Comparison of ENCODE assay signal across 20 mouse cellular contexts in genomic region chr3:153783928-153784570, GRCm38 (mm10). TPM values are rescaled to one million over a fixed set of nuclear protein-coding genes. Genes with fewer than 3 reads are reported as not detected.
A peak's percentile ranks its signal among the peaks of the same experiment; 100 is the strongest.
DNase-seq lines count a peak whose midpoint lies in the region; ATAC-seq lines count a peak whose summit lies in the region.
"Had no signal": no experiment of that assay in that cellular context is flagged by ENCODE, and none has a peak within 500 bp of the region (broad histone marks: within the 10 kb centered on the region; RNA-seq: fewer than 3 reads in every experiment).

No protein-coding gene starts in this region.

- H3K9ac ChIP-seq in kidney, embryonic 16.5 days (replicated peaks; ENCODE audit: low read length), result no peak overlapping the region
- H3K9ac ChIP-seq in midbrain, embryonic 11.5 days (ENCODE audit: low read length), result no peak overlapping the region
- H3K9ac ChIP-seq: embryonic facial prominence, embryonic 12.5 days; hindbrain, embryonic 13.5 days; liver, postnatal 0 days had no signal

- H3K9me3 ChIP-seq in kidney, embryonic 16.5 days (ENCODE audit: low read length), result no peaks in the 10 kb centered on the region
- no peaks in the 10 kb centered on the region for H3K9me3 ChIP-seq in midbrain, embryonic 11.5 days (ENCODE audit: control insufficient read depth, low read length)
- H3K9me3 ChIP-seq: embryonic facial prominence, embryonic 12.5 days; hindbrain, embryonic 13.5 days had no signal

- H3K4me1 ChIP-seq in kidney, embryonic 16.5 days (ENCODE audit: insufficient read depth, low read length), result peaks cover 27% of the 10 kb centered on the region
- H3K4me1 ChIP-seq in midbrain, embryonic 11.5 days (ENCODE audit: control insufficient read depth, insufficient read depth, low read length), result 0 out of 2 replicates have a peak, but pooled peaks cover 2% of the 10 kb centered on the region

- H3K27ac ChIP-seq in kidney, embryonic 16.5 days (ENCODE audit: low read length), result peak overlapping the region; percentile 68
- H3K27ac ChIP-seq in midbrain, embryonic 11.5 days (ENCODE audit: low read depth, low read length), result no peak overlapping the region
- H3K27ac ChIP-seq: embryonic facial prominence, embryonic 12.5 days; hindbrain, embryonic 13.5 days had no signal

- H3K27me3 ChIP-seq in kidney, embryonic 16.5 days (ENCODE audit: insufficient read depth, low read length), result no peaks in the 10 kb centered on the region
- H3K27me3 ChIP-seq in midbrain, embryonic 11.5 days (ENCODE audit: control insufficient read depth, insufficient read depth, low read length), result no peaks in the 10 kb centered on the region
- H3K27me3 ChIP-seq: embryonic facial prominence, embryonic 12.5 days; hindbrain, embryonic 13.5 days; Patski had no signal

- DNase-seq in kidney, adult 9 months, result no peak
- peak; percentile 53 for DNase-seq in retina, postnatal 1 day
- no peak for DNase-seq in retina, embryonic 14.5 days (ENCODE audit: low spot score)
- DNase-seq in retina, postnatal 7 days (ENCODE audit: low read depth, low spot score), result peak; percentile 19
- no peak for DNase-seq in urinary bladder, postnatal 4 days (ENCODE audit: low spot score in 2 of 2)
- no peak for DNase-seq in midbrain, embryonic 11.5 days (ENCODE audit: low spot score, missing footprints)
- DNase-seq: adrenal gland, postnatal 14 days; cerebellum, adult 2 months; kidney, postnatal 36 days; liver, postnatal 0 days; right cerebral cortex, postnatal 14 days; thymus, postnatal 4 days had no signal

- WGBS in kidney, embryonic 16.5 days, result 34% methylated on average over 8 of the region's 8 CpGs
- 73% methylated on average over 8 of the region's 8 CpGs for WGBS in midbrain, embryonic 11.5 days

- no peak overlapping the region for H3K4me3 ChIP-seq in kidney, embryonic 16.5 days (ENCODE audit: low read length)
- H3K4me3 ChIP-seq in midbrain, embryonic 11.5 days (ENCODE audit: low read depth, low read length), result no peak overlapping the region
- H3K4me3 ChIP-seq: embryonic facial prominence, embryonic 12.5 days; hindbrain, embryonic 13.5 days had no signal

- ATAC-seq in kidney, embryonic 16.5 days (ENCODE audit: low FRiP score, low TSS enrichment), result peak; percentile 85
- ATAC-seq in midbrain, embryonic 11.5 days (ENCODE audit: low FRiP score), result no peak
- ATAC-seq: activated CD4-positive, CD25-positive, alpha-beta regulatory T cell, adult 4 months; forebrain, embryonic 16.5 days; liver, postnatal 0 days; Patski had no signal

- no peaks in the 10 kb centered on the region for H3K36me3 ChIP-seq in kidney, embryonic 16.5 days (ENCODE audit: insufficient read depth, low read length)
- no peaks in the 10 kb centered on the region for H3K36me3 ChIP-seq in midbrain, embryonic 11.5 days (ENCODE audit: control insufficient read depth, insufficient read depth, low read length)
- H3K36me3 ChIP-seq: embryonic facial prominence, embryonic 12.5 days; hindbrain, embryonic 13.5 days had no signal

- peak overlapping the region; percentile 8; the same call in 1 of the 2 replicates for H3K4me2 ChIP-seq in kidney, embryonic 16.5 days (replicated peaks; ENCODE audit: low read depth, low read length)
- no peak overlapping the region for H3K4me2 ChIP-seq in midbrain, embryonic 11.5 days
- H3K4me2 ChIP-seq: embryonic facial prominence, embryonic 12.5 days; hindbrain, embryonic 13.5 days had no signal

RNA-seq across cellular contexts. Expression of gene St6galnac3, which starts 59.1 kb away (rescaled TPM):
- 71.6 and 75.8 TPM in 2 replicates for polyA plus RNA-seq in kidney, embryonic 16.5 days (2015; fragmentation: Nextera tagmentation; extraction: Ambion mirVana)
- 33.1 and 35.7 TPM in 2 replicates for polyA plus RNA-seq in midbrain, embryonic 11.5 days (2014; fragmentation: Nextera tagmentation; extraction: Ambion mirVana)
- polyA plus RNA-seq: C2C12 had no signal

RNA-seq across cellular contexts. Expression of gene Asb17, which starts 60.0 kb away (rescaled TPM):
- polyA plus RNA-seq in kidney, embryonic 16.5 days (2015; fragmentation: Nextera tagmentation; extraction: Ambion mirVana), result 0.06 TPM in 1 of 2 replicates, not detected in the other
- 0.29 and 0.44 TPM in 2 replicates for polyA plus RNA-seq in midbrain, embryonic 11.5 days (2014; fragmentation: Nextera tagmentation; extraction: Ambion mirVana)
- polyA plus RNA-seq: cerebellum, adult 2 months; cortical plate, adult 2 months; forebrain, embryonic 16.5 days had no signal

Comparison
In these comparisons a context has a peak if more than half of its experiments do, and no peak if none do; other contexts are left out.
1. DNase-seq: peak in retina, postnatal 1 day (single experiment) and retina, postnatal 7 days (single experiment); none in kidney, adult 9 months (single experiment), retina, embryonic 14.5 days (single experiment), urinary bladder, postnatal 4 days (0 of 2) and midbrain, embryonic 11.5 days (single experiment).